Mouse (Mus musculus) kidney, adult 2 months (tissue): ENCODE results near the gene Sec24a.

ENCODE experiments used
- CTCF ChIP-seq: fragments of 200-500 bp; conservative IDR thresholded peaks from 2 replicates; pipeline ENCODE4 v1.5.1; 2011; ENCODE audit warnings: low read depth, mild to moderate bottlenecking, control low read depth, low read length, moderate library complexity, mixed read lengths; ENCODE audit not compliant: insufficient read depth, insufficient read length
- POLR2A ChIP-seq: fragments of 200-500 bp; IDR thresholded peaks from one replicate; pipeline ENCODE4 v1.6.1; 2011; ENCODE audit warnings: low read depth, low read length, control low read depth

- TF ChIP-seq POLR2A = no peak
- TF ChIP-seq CTCF = 0 out of 2 replicates have a peak, but pooled peaks have one; percentile 23
Observed at GRCm38 (mm10) chr11:51807108-51807879, 43.9 kb upstream of the Sec24a start.
